ENCODE assay signal across 15 mouse cellular contexts in genomic region chr9:53905418-53905817, GRCm38 (mm10). TPM values are rescaled to one million over a fixed set of nuclear protein-coding genes. Genes with fewer than 3 reads are reported as not detected.
A peak's percentile ranks its signal among the peaks of the same experiment; 100 is the strongest.
DNase-seq lines count a peak whose midpoint lies in the region; ATAC-seq and TF ChIP-seq lines count a peak whose summit lies in the region.
"Had no signal": no experiment of that assay in that cellular context is flagged by ENCODE, and none has a peak within 500 bp of the region (broad histone marks: within the 10 kb centered on the region; RNA-seq: fewer than 3 reads in every experiment).

No protein-coding gene starts in this region.

- no peak for DNase-seq in liver, postnatal 0 days
- DNase-seq in ES-E14 (ENCODE audit: low read depth, low spot score), result peak; percentile 39
- DNase-seq in brain, embryonic 14.5 days (ENCODE audit: low read depth), result peak; percentile 51
- peak; percentile 10 for DNase-seq in limb, embryonic 14.5 days (ENCODE audit: low spot score)
- no peak for DNase-seq in urinary bladder, postnatal 4 days (ENCODE audit: low spot score in 2 of 2)
- DNase-seq in right cerebral cortex, postnatal 25 days, result no peak
- DNase-seq: adrenal gland, adult 8-10 months; kidney, postnatal 4 days; right cerebral cortex, adult 18-20 months had no signal

- no peak for ATAC-seq in liver, postnatal 0 days
- ATAC-seq in liver, embryonic 12.5 days, result no peak
- ATAC-seq in limb, embryonic 14.5 days (ENCODE audit: low FRiP score, low read depth), result no peak

- TF ChIP-seq POLR2A in brain, embryonic 14.5 days (IDR thresholded peaks at IDR 0.05; ENCODE audit: borderline replicate concordance, extremely low read depth, insufficient read depth, insufficient read length, poor library complexity, severe bottlenecking), result no peak
- no peak for TF ChIP-seq POLR2A in limb, embryonic 14.5 days (IDR thresholded peaks at IDR 0.05; ENCODE audit: borderline replicate concordance, extremely low read depth, insufficient read depth, insufficient read length)

- H3K27ac ChIP-seq in liver, postnatal 0 days (ENCODE audit: low read depth), result no peak overlapping the region
- H3K27ac ChIP-seq in liver, embryonic 12.5 days, result no peak overlapping the region
- no peak overlapping the region for H3K27ac ChIP-seq in ES-E14 (ENCODE audit: insufficient read depth, low read depth, low read length, poor library complexity, severe bottlenecking)
- no peak overlapping the region for H3K27ac ChIP-seq in limb, embryonic 14.5 days (replicated peaks; ENCODE audit: low read depth, low read length)
- H3K27ac ChIP-seq: hindbrain, embryonic 15.5 days; liver, embryonic 15.5 days; midbrain, embryonic 10.5 days had no signal

- no peaks in the 10 kb centered on the region for H3K9me3 ChIP-seq in liver, postnatal 0 days (ENCODE audit: low read length)
- no peaks in the 10 kb centered on the region for H3K9me3 ChIP-seq in liver, embryonic 12.5 days (replicated peaks)
- H3K9me3 ChIP-seq in ES-E14 (ENCODE audit: control insufficient read depth, insufficient read depth, low read depth, low read length), result no peaks in the 10 kb centered on the region
- H3K9me3 ChIP-seq in limb, embryonic 14.5 days (ENCODE audit: control insufficient read depth, low read length), result no peaks in the 10 kb centered on the region
- H3K9me3 ChIP-seq: heart, embryonic 12.5 days; hindbrain, embryonic 15.5 days; liver, embryonic 15.5 days; midbrain, embryonic 10.5 days had no signal

- in situ Hi-C loops in ES-E14 (cut with MboI; ENCODE audit: low sequenced_read_pairs in 2 of 2, unreplicated experiment in 2 of 2), result no loop called here

- no peaks in the 10 kb centered on the region for H3K27me3 ChIP-seq in liver, postnatal 0 days (ENCODE audit: insufficient read depth, low read length)
- H3K27me3 ChIP-seq in liver, embryonic 12.5 days (replicated peaks), result no peaks in the 10 kb centered on the region
- H3K27me3 ChIP-seq in limb, embryonic 14.5 days (ENCODE audit: control insufficient read depth, insufficient read depth, low read length), result no peaks in the 10 kb centered on the region
- H3K27me3 ChIP-seq: heart, embryonic 12.5 days; hindbrain, embryonic 15.5 days; liver, embryonic 15.5 days had no signal

- no peak overlapping the region for H3K9ac ChIP-seq in liver, postnatal 0 days (replicated peaks)
- no peak overlapping the region for H3K9ac ChIP-seq in liver, embryonic 12.5 days
- H3K9ac ChIP-seq in ES-E14 (ENCODE audit: insufficient read depth, low read depth, low read length, poor library complexity, severe bottlenecking), result no peak overlapping the region
- no peak overlapping the region for H3K9ac ChIP-seq in limb, embryonic 14.5 days (ENCODE audit: low read depth, low read length, severe bottlenecking)
- H3K9ac ChIP-seq: heart, embryonic 12.5 days; hindbrain, embryonic 15.5 days; liver, embryonic 15.5 days had no signal

- H3K4me2 ChIP-seq in liver, postnatal 0 days (ENCODE audit: low read depth, low read length), result no peak overlapping the region
- H3K4me2 ChIP-seq in liver, embryonic 12.5 days, result no peak overlapping the region
- H3K4me2 ChIP-seq in limb, embryonic 14.5 days (replicated peaks; ENCODE audit: low read depth, low read length, severe bottlenecking), result no peak overlapping the region
- H3K4me2 ChIP-seq: heart, embryonic 12.5 days; hindbrain, embryonic 15.5 days; liver, embryonic 15.5 days had no signal

- no peak for TF ChIP-seq EP300 in liver, postnatal 0 days (IDR thresholded peaks at IDR 0.05; ENCODE audit: low read depth)

- H3K4me1 ChIP-seq in liver, postnatal 0 days (ENCODE audit: insufficient read depth), result no peaks in the 10 kb centered on the region
- H3K4me1 ChIP-seq in liver, embryonic 12.5 days, result no peaks in the 10 kb centered on the region
- no peaks in the 10 kb centered on the region for H3K4me1 ChIP-seq in ES-E14 (ENCODE audit: control insufficient read depth in 2 of 2, insufficient read depth in 2 of 2, low read length in 2 of 2, poor library complexity in 1 of 2)
- no peaks in the 10 kb centered on the region for H3K4me1 ChIP-seq in limb, embryonic 14.5 days (ENCODE audit: control insufficient read depth, insufficient read depth, low read length)
- H3K4me1 ChIP-seq: heart, embryonic 12.5 days; liver, embryonic 15.5 days; midbrain, embryonic 10.5 days had no signal

- H3K4me3 ChIP-seq in liver, postnatal 0 days (ENCODE audit: low read depth, low read length), result no peak overlapping the region
- no peak overlapping the region for H3K4me3 ChIP-seq in liver, embryonic 12.5 days
- H3K4me3 ChIP-seq in ES-E14 (ENCODE audit: insufficient read depth in 1 of 2, low read depth in 1 of 2, low read length in 2 of 2, poor library complexity in 1 of 2, severe bottlenecking in 1 of 2), result no peak overlapping the region
- no peak overlapping the region for H3K4me3 ChIP-seq in limb, embryonic 14.5 days (replicated peaks; ENCODE audit: low read length)
- H3K4me3 ChIP-seq: heart, embryonic 12.5 days; hindbrain, embryonic 15.5 days; liver, embryonic 15.5 days; midbrain, embryonic 10.5 days had no signal

- WGBS in liver, postnatal 0 days (ENCODE audit: insufficient replicate concordance), result 44% methylated on average over 3 of the region's 3 CpGs
- WGBS in liver, embryonic 12.5 days (ENCODE audit: insufficient replicate concordance), result 38% methylated on average over 3 of the region's 3 CpGs
- 52% methylated on average over 3 of the region's 3 CpGs for WGBS in limb, embryonic 14.5 days

- TF ChIP-seq CTCF in liver, postnatal 0 days (IDR thresholded peaks at IDR 0.05; ENCODE audit: low read depth), result peak; percentile 26; the same call in 1 of the 2 replicates
- peak; percentile 43; the same call in 1 of the 2 replicates for TF ChIP-seq CTCF in brain, embryonic 14.5 days (IDR thresholded peaks at IDR 0.05; ENCODE audit: borderline replicate concordance, extremely low read depth, insufficient read depth, insufficient read length)

- H3K36me3 ChIP-seq in liver, postnatal 0 days (replicated peaks; ENCODE audit: insufficient read depth, low read length), result no peaks in the 10 kb centered on the region
- no peaks in the 10 kb centered on the region for H3K36me3 ChIP-seq in liver, embryonic 12.5 days
- H3K36me3 ChIP-seq in ES-E14 (ENCODE audit: control insufficient read depth, insufficient read depth, low read length, poor library complexity, severe bottlenecking), result no peaks in the 10 kb centered on the region
- H3K36me3 ChIP-seq in limb, embryonic 14.5 days (ENCODE audit: control insufficient read depth, insufficient read depth, low read length), result no peaks in the 10 kb centered on the region
- H3K36me3 ChIP-seq: heart, embryonic 12.5 days; hindbrain, embryonic 15.5 days; liver, embryonic 15.5 days; midbrain, embryonic 10.5 days had no signal

TF ChIP-seq in ES-E14, 5 proteins besides CTCF, POLR2A, EP300 and RAD21:
- no peak for TF ChIP-seq ZNF384 (IDR thresholded peaks at IDR 0.05; ENCODE audit: low read depth, low read length)
- no peak for TF ChIP-seq HCFC1 (IDR thresholded peaks at IDR 0.05; ENCODE audit: borderline replicate concordance, insufficient read depth, low read length)
- no peak for TF ChIP-seq CHD2 (IDR thresholded peaks at IDR 0.05; ENCODE audit: low read depth, low read length)
- no peak for TF ChIP-seq ZC3H11A (IDR thresholded peaks at IDR 0.05; ENCODE audit: borderline replicate concordance, low read depth, low read length)
- no peak for TF ChIP-seq MAFK (IDR thresholded peaks at IDR 0.05; ENCODE audit: insufficient read depth, low read depth, low read length)

RNA-seq across cellular contexts. Expression of gene Sln, which starts 55.5 kb away (rescaled TPM):
- 0.85 and 16.9 TPM in 2 replicates for polyA plus RNA-seq in liver, postnatal 0 days (2015; fragmentation: Nextera tagmentation; extraction: Ambion mirVana)
- polyA plus RNA-seq in liver, embryonic 12.5 days (2016; fragmentation: Nextera tagmentation; extraction: Ambion mirVana), result 0.15 and 0.49 TPM in 2 replicates
- not detected in 2 replicates for total RNA-seq in ES-E14 (2012; rRNA removed)
- polyA plus RNA-seq in brain, embryonic 14.5 days (2012; rRNA removed), result 0.14 and 0.39 TPM in 2 replicates
- 33.4 and 43.9 TPM in 2 replicates for polyA plus RNA-seq in limb, embryonic 14.5 days (2012; rRNA removed)
- 67.8 and 100 TPM in 2 replicates for polyA plus RNA-seq in limb, embryonic 14.5 days (2014; fragmentation: Nextera tagmentation; extraction: Ambion mirVana)
- total RNA-seq: adrenal gland, adult 8-10 months; left cerebral cortex, postnatal 10 days had no signal
- polyA plus RNA-seq: midbrain, embryonic 10.5 days had no signal

Comparison
In these comparisons a context has a peak if more than half of its experiments do, and no peak if none do; other contexts are left out.
1. DNase-seq: peak in ES-E14 (single experiment), brain, embryonic 14.5 days (single experiment) and limb, embryonic 14.5 days (single experiment); none in liver, postnatal 0 days (single experiment), urinary bladder, postnatal 4 days (0 of 2) and right cerebral cortex, postnatal 25 days (single experiment).